Mouse (Mus musculus) gastrocnemius, postnatal 10 days (tissue): ENCODE measurements around the gene Sh2d4b. TPM values are rescaled to one million over a fixed set of nuclear protein-coding genes. Genes with fewer than 3 reads are reported as not detected.

Source experiments
- DNase-seq: peaks from one replicate; pipeline ENCODE4 v3.0.0; 2021; ENCODE audit warnings: mixed read lengths
- long read RNA-seq, 2 experiments: library from polyadenylated mRNA; stranded (forward); transcript quantifications; one replicate each; pipeline ENCODE4 v2.0.0; 2021
- total RNA-seq, 2 experiments: library from RNA; stranded (reverse); gene quantifications; 2 replicates each; pipeline ENCODE4 v1.2.3; 2021

Gene Sh2d4b
- total RNA-seq: under 1 TPM; 0.56 to 0.87 TPM
- long read RNA-seq, experiment 1: 0 reads
- long read RNA-seq, experiment 2: 0 reads

GRCm38 (mm10) chr14:40893196-40893595 is at the start of gene Sh2d4b:
TSS of gene Sh2d4b (minus strand) at chr14:40893266.
- DNase-seq: no peak

- no peak for DNase-seq
Measured at GRCm38 (mm10) chr14:40942429-40942828, 49.4 kb upstream of the Sh2d4b start.

GRCm38 (mm10) chr14:40938380-40938987 is 45.4 kb upstream of the Sh2d4b start:
- DNase-seq: no peak

GRCm38 (mm10) chr14:40937052-40937451 is 44.0 kb upstream of the Sh2d4b start:
- no peak for DNase-seq

GRCm38 (mm10) chr14:40935481-40935880 is 42.4 kb upstream of the Sh2d4b start:
- DNase-seq: no peak

- no peak for DNase-seq
Measured at GRCm38 (mm10) chr14:40935054-40935453, 42.0 kb upstream of the Sh2d4b start.

GRCm38 (mm10) chr14:40933328-40933727 is 40.3 kb upstream of the Sh2d4b start:
- DNase-seq: no peak

GRCm38 (mm10) chr14:40932225-40932624 is 39.2 kb upstream of the Sh2d4b start:
- DNase-seq: no peak

- no peak for DNase-seq
Measured at GRCm38 (mm10) chr14:40931115-40931829, 38.2 kb upstream of the Sh2d4b start.

GRCm38 (mm10) chr14:40929943-40930342 is 36.9 kb upstream of the Sh2d4b start:
- no peak for DNase-seq

GRCm38 (mm10) chr14:40928897-40929296 is 35.8 kb upstream of the Sh2d4b start:
- no peak for DNase-seq

GRCm38 (mm10) chr14:40927041-40927440 is 34.0 kb upstream of the Sh2d4b start:
- DNase-seq: no peak

- DNase-seq: no peak
Measured at GRCm38 (mm10) chr14:40924378-40925113, 31.5 kb upstream of the Sh2d4b start.

GRCm38 (mm10) chr14:40921241-40921640 is 28.2 kb upstream of the Sh2d4b start:
- no peak for DNase-seq

- no peak for DNase-seq
Measured at GRCm38 (mm10) chr14:40919521-40919920, 26.5 kb upstream of the Sh2d4b start.

GRCm38 (mm10) chr14:40918477-40918876 is 25.4 kb upstream of the Sh2d4b start:
- no peak for DNase-seq

GRCm38 (mm10) chr14:40917632-40918031 is 24.6 kb upstream of the Sh2d4b start:
- DNase-seq: peak; percentile 96

GRCm38 (mm10) chr14:40916667-40917066 is 23.6 kb upstream of the Sh2d4b start:
- no peak for DNase-seq

- no peak for DNase-seq
Measured at GRCm38 (mm10) chr14:40915838-40916237, 22.8 kb upstream of the Sh2d4b start.

GRCm38 (mm10) chr14:40914701-40915100 is 21.6 kb upstream of the Sh2d4b start:
- no peak for DNase-seq

- no peak for DNase-seq
Measured at GRCm38 (mm10) chr14:40913709-40914108, 20.6 kb upstream of the Sh2d4b start.

- DNase-seq: no peak
Measured at GRCm38 (mm10) chr14:40911529-40911928, 18.5 kb upstream of the Sh2d4b start.

- DNase-seq: no peak
Measured at GRCm38 (mm10) chr14:40908763-40909162, 15.7 kb upstream of the Sh2d4b start.
